Mouse (Mus musculus) lung, embryonic 14.5 days (tissue): ENCODE results near the gene Eya3. TPM values are rescaled to one million over a fixed set of nuclear protein-coding genes. Genes with fewer than 3 reads are reported as not detected.
A peak's percentile ranks its signal among the peaks of the same experiment; 100 is the strongest.
"Not testable (repeated sequence)": the region's sequence is repeated elsewhere in the genome, so short reads cannot be mapped to it uniquely, and the experiment has no call there.

Experiments
- ATAC-seq: fragments of 200-750 bp; cut with Nextera tagmentation; 2 replicates; pipeline ENCODE4 v1.8.0; 2017; ENCODE audit warnings: mild to moderate bottlenecking, moderate TSS enrichment, moderate library complexity; ENCODE audit not compliant: insufficient read depth
- DNase-seq: peaks from one replicate; pipeline ENCODE4 v3.0.0-alpha.2; 2015
- H3K27ac ChIP-seq: fragments of 300-500 bp; sonication (generic); 2 replicates; pipeline ENCODE4 v1.5.1; 2014; ENCODE audit warnings: low read depth, mild to moderate bottlenecking, moderate library complexity
- H3K27me3 ChIP-seq: fragments of 300-500 bp; sonication (generic); 2 replicates; pipeline ENCODE4 v1.6.1; 2014; ENCODE audit warnings: low read length, control low read depth; ENCODE audit not compliant: insufficient read depth
- H3K36me3 ChIP-seq: fragments of 300-500 bp; sonication (generic); 2 replicates; pipeline ENCODE4 v1.6.1; 2014; ENCODE audit warnings: control low read depth; ENCODE audit not compliant: insufficient read depth
- H3K4me1 ChIP-seq: fragments of 300-500 bp; sonication (generic); 2 replicates; pipeline ENCODE4 v1.6.1; 2014; ENCODE audit warnings: antibody characterized with exemption, control low read depth; ENCODE audit not compliant: insufficient read depth
- H3K4me2 ChIP-seq: fragments of 300-500 bp; sonication (generic); 2 replicates; pipeline ENCODE4 v1.6.1; 2014; ENCODE audit warnings: mild to moderate bottlenecking
- H3K4me3 ChIP-seq: fragments of 300-500 bp; sonication (generic); 2 replicates; pipeline ENCODE4 v1.5.1; 2014; ENCODE audit warnings: low read depth, low read length
- H3K9ac ChIP-seq: fragments of 300-500 bp; sonication (generic); 2 replicates; pipeline ENCODE4 v1.6.1; 2014
- H3K9me3 ChIP-seq: fragments of 300-500 bp; sonication (generic); 2 replicates; pipeline ENCODE4 v1.6.1; 2016; ENCODE audit warnings: low read depth, low read length, control low read depth
- CTCF ChIP-seq: IDR thresholded peaks from 2 replicates; pipeline ENCODE4 v1.5.1; 2016; ENCODE audit warnings: antibody characterized with exemption, low read depth
- WGBS: fragments of 180-500 bp; shearing (Covaris S2); extraction: QIAGEN DNeasy Blood & Tissue Kit; methylation state at CpG from one replicate; pipeline ENCODE4 v1.1.7; 2014; 5-methylcytosine and 5-hydroxymethylcytosine counted together
- polyA plus RNA-seq: library from polyadenylated mRNA; unstranded; fragments of >200 nt; fragmentation: Nextera tagmentation; extraction: Ambion mirVana; gene quantifications from 2 replicates; pipeline ENCODE4 v1.2.1, GENCODE M21; 2014

The Eya3 gene
- polyA plus RNA-seq, 1 experiment from 2014 or later = 29.5 TPM

GRCm38 (mm10) chr4:132728233-132728632, 89.4 kb downstream of the Eya3 start:
- no peaks in the 10 kb centered on the region for H3K4me1 ChIP-seq
- no peaks in the 10 kb centered on the region for H3K9me3 ChIP-seq
- WGBS = 86% methylated on average over 8 of the region's 8 CpGs
- H3K36me3 ChIP-seq = peaks cover 14% of the 10 kb centered on the region
- ATAC-seq (no peak), DNase-seq (no peak)
- H3K4me3 ChIP-seq = no peak overlapping the region
- no peak overlapping the region for H3K27ac ChIP-seq
- no peak for TF ChIP-seq CTCF
- no peaks in the 10 kb centered on the region for H3K27me3 ChIP-seq
- H3K9ac ChIP-seq = no peak overlapping the region
- no peak overlapping the region for H3K4me2 ChIP-seq

GRCm38 (mm10) chr4:132731616-132732015, 92.8 kb downstream of the Eya3 start:
- Histone ChIP-seq H3K4me1 (no peaks in the 10 kb centered on the region), H3K9me3 (no peaks in the 10 kb centered on the region), H3K4me2 (peak overlapping the region; percentile 96), H3K36me3 (no peaks in the 10 kb centered on the region), H3K9ac (peak overlapping the region; percentile 63; the same call in 1 of the 2 replicates), H3K27ac (no peak overlapping the region), H3K27me3 (no peaks in the 10 kb centered on the region), H3K4me3 (peak overlapping the region; percentile 59)
- TF ChIP-seq CTCF = no peak
- no peak for DNase-seq
- 44% methylated on average over 12 of the region's 12 CpGs for WGBS
- no peak for ATAC-seq

GRCm38 (mm10) chr4:132732148-132732684, 93.4 kb downstream of the Eya3 start, which contains the start of gene Xkr8:
Xkr8 (minus strand) TSS chr4:132732546.
- no peaks in the 10 kb centered on the region for H3K9me3 ChIP-seq
- no peaks in the 10 kb centered on the region for H3K27me3 ChIP-seq
- H3K4me1 ChIP-seq = no peaks in the 10 kb centered on the region
- peak; percentile 24; the same call in 1 of the 2 replicates for TF ChIP-seq CTCF
- H3K4me3 ChIP-seq = peak within 1 kb of the TSS; percentile 59
- DNase-seq = peak; percentile 95
- peak within 1 kb of the TSS; percentile 63 for H3K9ac ChIP-seq
- H3K27ac ChIP-seq = no peak within 1 kb of the TSS
- ATAC-seq = peak; percentile 98
- no peaks in the 10 kb centered on the region for H3K36me3 ChIP-seq
- peak within 1 kb of the TSS; percentile 96 for H3K4me2 ChIP-seq
- WGBS = 1% methylated on average over 34 of the region's 34 CpGs

GRCm38 (mm10) chr4:132733071-132733770, 94.4 kb downstream of the Eya3 start:
- WGBS = 91% methylated on average over 25 of the region's 25 CpGs
- H3K4me3 ChIP-seq = no peak overlapping the region
- H3K9me3 ChIP-seq = no peaks in the 10 kb centered on the region
- H3K4me2 ChIP-seq = no peak overlapping the region
- TF ChIP-seq CTCF = no peak
- no peak for ATAC-seq
- H3K9ac ChIP-seq = no peak overlapping the region
- no peak for DNase-seq
- H3K27me3 ChIP-seq = no peaks in the 10 kb centered on the region
- no peaks in the 10 kb centered on the region for H3K36me3 ChIP-seq
- no peak overlapping the region for H3K27ac ChIP-seq
- no peaks in the 10 kb centered on the region for H3K4me1 ChIP-seq

GRCm38 (mm10) chr4:132734766-132735165, 96.0 kb downstream of the Eya3 start:
- DNase-seq = no peak

GRCm38 (mm10) chr4:132735389-132735788, 96.6 kb downstream of the Eya3 start:
- ATAC-seq = no peak
- Histone ChIP-seq H3K4me1 (no peaks in the 10 kb centered on the region), H3K9me3 (no peaks in the 10 kb centered on the region), H3K9ac (no peak overlapping the region), H3K4me3 (no peak overlapping the region), H3K4me2 (no peak overlapping the region), H3K27me3 (no peaks in the 10 kb centered on the region), H3K27ac (no peak overlapping the region), H3K36me3 (no peaks in the 10 kb centered on the region)
- no peak for TF ChIP-seq CTCF
- no peak for DNase-seq
- 76% methylated on average over 2 of the region's 2 CpGs for WGBS

More at GRCm38 (mm10) chr4:132734766-132735165, 96.0 kb downstream of the Eya3 start:
- H3K27me3 ChIP-seq = no peaks in the 10 kb centered on the region
- 81% methylated on average over 2 of the region's 2 CpGs for WGBS
- H3K36me3 ChIP-seq = no peaks in the 10 kb centered on the region
- H3K9me3 ChIP-seq = no peaks in the 10 kb centered on the region
- TF ChIP-seq CTCF = no peak
- ATAC-seq = no peak
- H3K4me1 ChIP-seq = no peaks in the 10 kb centered on the region
- H3K27ac ChIP-seq = no peak overlapping the region
- no peak overlapping the region for H3K4me3 ChIP-seq
- no peak overlapping the region for H3K9ac ChIP-seq
- no peak overlapping the region for H3K4me2 ChIP-seq

- Histone ChIP-seq H3K36me3 (no peaks in the 10 kb centered on the region), H3K4me3 (no peak overlapping the region), H3K4me2 (no peak overlapping the region), H3K27me3 (no peaks in the 10 kb centered on the region), H3K9ac (no peak overlapping the region), H3K9me3 (no peaks in the 10 kb centered on the region), H3K4me1 (no peaks in the 10 kb centered on the region), H3K27ac (no peak overlapping the region)
- TF ChIP-seq CTCF = no peak
- ATAC-seq = no peak
- DNase-seq = no peak
- 39% methylated on average over 3 of the region's 3 CpGs for WGBS
These were observed 97.1 kb downstream of the Eya3 start for GRCm38 (mm10) chr4:132735894-132736293.

- DNase-seq, H3K4me3 ChIP-seq, H3K4me2 ChIP-seq, H3K9me3 ChIP-seq, H3K4me1 ChIP-seq, H3K9ac ChIP-seq, ATAC-seq, H3K36me3 ChIP-seq, H3K27me3 ChIP-seq, H3K27ac ChIP-seq: not testable (repeated sequence)
- 88% methylated on average over 9 of the region's 9 CpGs for WGBS
These were observed 98.4 kb downstream of the Eya3 start for GRCm38 (mm10) chr4:132737154-132737553.
